Mouse (Mus musculus): ENCODE measurements at regions not wholly inside any gene's neighbourhood (a gene's known extent, or its start where the extent isn't known, plus 50 kb on each side); places are given as distances from the start of the nearest gene placed in this dataset.
A peak's percentile ranks its signal among the peaks of the same experiment; 100 is the strongest.

DNA sequence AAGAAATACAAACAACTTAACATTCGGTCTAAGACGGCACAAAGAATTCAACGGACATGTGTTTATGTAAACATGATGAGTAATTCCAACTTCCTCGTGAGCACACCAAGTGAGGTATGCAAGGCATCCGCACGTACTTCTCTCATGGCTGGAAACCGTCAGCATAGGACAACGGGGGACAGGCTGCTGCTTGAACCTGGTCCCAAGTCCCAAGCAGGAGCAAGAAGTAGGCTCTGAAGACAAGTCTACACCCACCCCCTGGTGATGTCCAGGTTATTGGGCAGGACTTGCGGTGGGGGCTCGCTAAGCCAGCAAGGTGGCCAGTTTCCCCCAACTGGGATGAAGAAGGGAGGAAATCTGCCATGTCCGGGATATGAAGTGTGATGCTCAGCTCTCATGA is 71.5 kb upstream of the Irs2 start:
- H3K4me3 ChIP-seq (ENCODE audit: low read depth, low read length), result no peak overlapping the region
- TF ChIP-seq POLR2A (IDR thresholded peaks at IDR 0.05; ENCODE audit: low read depth, low read length), result no peak
- TF ChIP-seq CTCF (IDR thresholded peaks at IDR 0.05; ENCODE audit: extremely low read depth, insufficient read length, insufficient replicate concordance, low read depth, low read length), result no peak
- H3K27me3 ChIP-seq (ENCODE audit: control insufficient read depth, insufficient read depth, low read length), result no peaks in the 10 kb centered on the region
- WGBS, result 76% methylated on average over 11 of the region's 11 CpGs
- H3K36me3 ChIP-seq (ENCODE audit: control insufficient read depth, insufficient read depth, low read length), result no peaks in the 10 kb centered on the region
- no peak overlapping the region for H3K27ac ChIP-seq (ENCODE audit: insufficient read depth, low read depth, low read length)
- peaks cover 6% of the 10 kb centered on the region for H3K4me1 ChIP-seq (ENCODE audit: control insufficient read depth, insufficient read depth, insufficient read length, low read length)

DNA sequence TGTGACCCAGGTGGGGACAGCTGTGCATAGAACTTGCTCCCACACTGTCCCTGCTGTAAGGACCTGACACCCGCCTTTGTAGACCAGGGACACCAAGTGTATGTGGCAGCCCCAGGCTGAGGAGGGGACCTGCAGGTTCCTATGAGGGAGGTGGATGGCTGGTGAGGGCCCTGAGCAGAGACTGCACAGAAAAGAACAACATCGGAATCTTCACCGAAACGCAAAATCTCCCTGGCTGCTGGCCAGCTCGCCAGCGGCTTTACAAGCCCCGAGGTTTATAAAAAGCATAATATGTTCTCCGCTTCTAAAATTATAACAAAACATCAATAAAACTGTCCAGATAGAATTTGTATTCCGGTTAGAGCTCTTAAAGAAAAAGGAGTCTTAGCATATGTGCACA is 68.9 kb upstream of the Irs2 start:
- peak overlapping the region; percentile 15 for H3K4me3 ChIP-seq (ENCODE audit: low read depth, low read length)
- 13% methylated on average over 9 of the region's 9 CpGs for WGBS
- H3K4me1 ChIP-seq (ENCODE audit: control insufficient read depth, insufficient read depth, insufficient read length, low read length), result peaks cover 6% of the 10 kb centered on the region
- H3K27me3 ChIP-seq (ENCODE audit: control insufficient read depth, insufficient read depth, low read length), result no peaks in the 10 kb centered on the region
- H3K36me3 ChIP-seq (ENCODE audit: control insufficient read depth, insufficient read depth, low read length), result no peaks in the 10 kb centered on the region
- no peak overlapping the region for H3K27ac ChIP-seq (ENCODE audit: insufficient read depth, low read depth, low read length)
- TF ChIP-seq POLR2A (IDR thresholded peaks at IDR 0.05; ENCODE audit: low read depth, low read length) (no peak), CTCF (IDR thresholded peaks at IDR 0.05; ENCODE audit: extremely low read depth, insufficient read length, insufficient replicate concordance, low read depth, low read length) (no peak)

DNA sequence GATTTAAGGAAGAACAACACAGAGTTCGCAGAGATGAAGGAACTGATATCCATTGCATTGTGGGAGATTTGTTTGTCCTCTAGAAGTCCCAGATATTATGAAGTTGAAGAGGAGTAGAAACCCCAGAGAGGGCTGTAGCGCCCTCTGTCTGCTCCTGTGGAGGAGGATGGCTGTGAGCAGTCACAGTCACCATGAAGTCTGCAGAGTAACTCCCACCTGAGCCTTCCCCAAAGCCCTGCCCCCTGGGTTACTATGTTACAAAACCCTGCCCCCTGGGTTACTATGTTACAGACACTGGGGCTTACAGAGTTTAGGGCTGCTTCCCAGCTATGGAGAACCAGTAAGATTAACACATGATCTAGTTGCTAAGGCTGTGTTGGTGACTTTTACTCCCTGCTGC is 62.9 kb upstream of the Irs2 start:
- H3K27me3 ChIP-seq (ENCODE audit: control insufficient read depth, insufficient read depth, low read length), result no peaks in the 10 kb centered on the region
- H3K36me3 ChIP-seq (ENCODE audit: control insufficient read depth, insufficient read depth, low read length), result no peaks in the 10 kb centered on the region
- no peak overlapping the region for H3K4me3 ChIP-seq (ENCODE audit: low read depth, low read length)
- WGBS, result 65% methylated on average over 2 of the region's 2 CpGs
- no peaks in the 10 kb centered on the region for H3K4me1 ChIP-seq (ENCODE audit: control insufficient read depth, insufficient read depth, insufficient read length, low read length)
- no peak overlapping the region for H3K27ac ChIP-seq (ENCODE audit: insufficient read depth, low read depth, low read length)
- TF ChIP-seq CTCF (IDR thresholded peaks at IDR 0.05; ENCODE audit: extremely low read depth, insufficient read length, insufficient replicate concordance, low read depth, low read length) (peak; percentile 14; the same call in 1 of the 2 replicates), POLR2A (IDR thresholded peaks at IDR 0.05; ENCODE audit: low read depth, low read length) (no peak)

DNA sequence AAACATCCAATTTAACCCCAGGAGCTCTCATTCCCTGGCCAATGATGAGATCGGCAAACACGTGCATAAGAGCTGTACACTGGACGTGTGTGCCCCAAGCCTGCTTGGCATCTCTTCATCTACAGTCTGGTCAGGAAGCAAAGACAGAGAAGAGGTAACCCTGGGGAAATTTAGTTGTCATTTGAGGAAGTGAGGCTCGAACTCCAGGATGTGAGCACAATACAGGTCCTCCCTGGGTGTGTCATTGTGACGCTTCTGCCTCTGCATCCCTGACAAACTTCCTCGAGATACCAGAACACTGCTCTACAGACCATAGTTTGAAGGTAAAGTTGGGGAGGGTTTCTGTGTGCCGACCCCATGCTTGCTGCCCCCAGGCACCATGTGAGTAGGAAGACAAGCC is 59.2 kb upstream of the Irs2 start:
- Histone ChIP-seq H3K36me3 (ENCODE audit: control insufficient read depth, insufficient read depth, low read length) (no peaks in the 10 kb centered on the region), H3K4me1 (ENCODE audit: control insufficient read depth, insufficient read depth, insufficient read length, low read length) (no peaks in the 10 kb centered on the region), H3K27ac (ENCODE audit: insufficient read depth, low read depth, low read length) (no peak overlapping the region), H3K4me3 (ENCODE audit: low read depth, low read length) (no peak overlapping the region), H3K27me3 (ENCODE audit: control insufficient read depth, insufficient read depth, low read length) (no peaks in the 10 kb centered on the region)
- no peak for TF ChIP-seq CTCF (IDR thresholded peaks at IDR 0.05; ENCODE audit: extremely low read depth, insufficient read length, insufficient replicate concordance, low read depth, low read length)
- TF ChIP-seq POLR2A (IDR thresholded peaks at IDR 0.05; ENCODE audit: low read depth, low read length), result no peak
- WGBS, result 74% methylated on average over 7 of the region's 7 CpGs

DNA sequence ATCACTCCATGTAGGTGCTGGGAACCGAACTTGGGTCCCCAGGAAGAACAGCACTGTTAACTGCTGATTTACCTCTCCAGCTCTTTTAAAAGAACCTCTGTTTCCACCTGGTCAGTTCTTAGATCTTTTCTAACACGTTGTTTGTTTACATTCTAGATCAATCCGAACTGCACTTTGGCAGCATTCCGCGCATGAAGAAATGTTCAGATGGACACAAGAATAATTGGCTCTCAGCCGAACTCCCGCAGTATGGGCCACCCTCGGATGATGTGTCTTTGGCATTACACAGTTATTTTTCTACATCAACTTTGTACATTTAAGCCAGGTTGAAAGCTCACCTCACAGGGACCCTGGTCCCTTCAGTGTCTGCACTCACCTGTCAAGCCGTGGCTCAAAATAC is 57.7 kb upstream of the Irs2 start:
- Histone ChIP-seq H3K4me3 (ENCODE audit: low read depth, low read length) (no peak overlapping the region), H3K36me3 (ENCODE audit: control insufficient read depth, insufficient read depth, low read length) (no peaks in the 10 kb centered on the region), H3K27me3 (ENCODE audit: control insufficient read depth, insufficient read depth, low read length) (no peaks in the 10 kb centered on the region), H3K27ac (ENCODE audit: insufficient read depth, low read depth, low read length) (no peak overlapping the region), H3K4me1 (ENCODE audit: control insufficient read depth, insufficient read depth, insufficient read length, low read length) (no peaks in the 10 kb centered on the region)
- 85% methylated on average over 9 of the region's 9 CpGs for WGBS
- TF ChIP-seq CTCF (IDR thresholded peaks at IDR 0.05; ENCODE audit: extremely low read depth, insufficient read length, insufficient replicate concordance, low read depth, low read length), result no peak
- no peak for TF ChIP-seq POLR2A (IDR thresholded peaks at IDR 0.05; ENCODE audit: low read depth, low read length)

DNA sequence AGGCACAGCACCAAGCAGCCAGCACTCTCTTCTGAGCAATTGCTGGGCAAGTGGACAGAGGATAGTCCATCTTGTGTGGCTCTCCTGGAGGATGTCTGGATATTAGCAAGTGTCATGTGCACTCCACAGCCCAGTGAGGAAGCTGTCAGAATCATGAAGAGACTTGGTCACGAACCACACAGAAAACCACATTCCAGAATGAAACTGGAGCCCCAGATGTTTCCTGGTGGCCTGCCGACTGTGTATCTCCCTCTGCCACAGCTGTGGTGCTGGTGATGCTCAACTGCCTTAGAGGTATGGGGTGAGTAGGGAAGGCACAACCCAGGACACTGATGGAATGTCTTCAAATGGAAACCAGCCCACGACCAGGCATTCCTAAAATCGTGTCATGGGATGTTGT is 57.0 kb upstream of the Irs2 start:
- no peaks in the 10 kb centered on the region for H3K27me3 ChIP-seq (ENCODE audit: control insufficient read depth, insufficient read depth, low read length)
- H3K36me3 ChIP-seq (ENCODE audit: control insufficient read depth, insufficient read depth, low read length), result no peaks in the 10 kb centered on the region
- no peak overlapping the region for H3K4me3 ChIP-seq (ENCODE audit: low read depth, low read length)
- H3K4me1 ChIP-seq (ENCODE audit: control insufficient read depth, insufficient read depth, insufficient read length, low read length), result no peaks in the 10 kb centered on the region
- H3K27ac ChIP-seq (ENCODE audit: insufficient read depth, low read depth, low read length), result no peak overlapping the region
- TF ChIP-seq CTCF (IDR thresholded peaks at IDR 0.05; ENCODE audit: extremely low read depth, insufficient read length, insufficient replicate concordance, low read depth, low read length) (no peak), POLR2A (IDR thresholded peaks at IDR 0.05; ENCODE audit: low read depth, low read length) (no peak)
- WGBS, result 62% methylated on average over 4 of the region's 4 CpGs

DNA sequence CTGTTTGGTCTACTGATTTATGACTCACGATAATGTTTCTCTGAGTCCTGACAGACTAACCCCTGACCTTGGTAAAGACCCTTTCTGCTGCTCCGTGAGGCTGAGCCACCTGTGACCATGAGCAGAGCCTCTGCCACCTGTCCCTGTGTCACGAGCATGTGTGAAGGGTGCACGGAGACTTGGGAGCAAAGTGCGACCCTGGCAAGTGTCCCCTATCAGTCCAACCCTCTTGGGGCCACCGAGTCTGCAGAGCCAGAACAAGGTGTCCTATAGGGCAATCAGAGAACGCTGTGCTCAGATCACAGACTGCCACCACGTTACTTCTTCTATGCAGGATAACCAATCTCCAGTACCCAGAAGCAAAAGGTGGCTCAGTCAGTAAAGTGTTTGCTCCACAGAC is 54.8 kb upstream of the Irs2 start:
- Histone ChIP-seq H3K36me3 (ENCODE audit: control insufficient read depth, insufficient read depth, low read length) (no peaks in the 10 kb centered on the region), H3K4me3 (ENCODE audit: low read depth, low read length) (no peak overlapping the region), H3K27ac (ENCODE audit: insufficient read depth, low read depth, low read length) (no peak overlapping the region), H3K4me1 (ENCODE audit: control insufficient read depth, insufficient read depth, insufficient read length, low read length) (no peaks in the 10 kb centered on the region), H3K27me3 (ENCODE audit: control insufficient read depth, insufficient read depth, low read length) (no peaks in the 10 kb centered on the region)
- no peak for TF ChIP-seq POLR2A (IDR thresholded peaks at IDR 0.05; ENCODE audit: low read depth, low read length)
- no peak for TF ChIP-seq CTCF (IDR thresholded peaks at IDR 0.05; ENCODE audit: extremely low read depth, insufficient read length, insufficient replicate concordance, low read depth, low read length)
- WGBS, result 35% methylated on average over 8 of the region's 8 CpGs

All from small intestine, adult 2 months (tissue).